Mouse (Mus musculus): ENCODE measurements around the gene Cuta. TPM values are rescaled to one million over a fixed set of nuclear protein-coding genes. Genes with fewer than 3 reads are reported as not detected.

Cuta gene
- total and polyA plus RNA-seq, 2 experiments from 2014 or later: 44.4 to 147 TPM

GRCm38 (mm10) chr17:26884995-26885926 lies 54.1 kb downstream of the Cuta start:
- WGBS: 20% methylated on average over 25 of the region's 25 CpGs

More at GRCm38 (mm10) chr17:26884995-26885926, 54.1 kb downstream of the Cuta start:
- peak overlapping the region; percentile 43; the same call in 1 of the 2 replicates for H3K9ac ChIP-seq
- H3K4me1 ChIP-seq (ENCODE audit: insufficient read depth): peaks cover 14% of the 10 kb centered on the region
- H3K36me3 ChIP-seq (ENCODE audit: insufficient read depth): no peaks in the 10 kb centered on the region
- no peak overlapping the region for H3K27ac ChIP-seq (ENCODE audit: low read depth, low read length)
- H3K4me3 ChIP-seq (ENCODE audit: low read depth, low read length): peak overlapping the region; percentile 37
- H3K9me3 ChIP-seq (ENCODE audit: low read length): no peaks in the 10 kb centered on the region
- H3K4me2 ChIP-seq (ENCODE audit: low read depth): peak overlapping the region; percentile 64
- ATAC-seq (peak; percentile 53; the same call in 1 of the 2 replicates), DNase-seq (peak; percentile 67)
- H3K27me3 ChIP-seq (ENCODE audit: insufficient read depth, low read length): no peaks in the 10 kb centered on the region
- TF ChIP-seq CTCF (IDR thresholded peaks at IDR 0.05; ENCODE audit: low read depth): peak; percentile 62

Small RNA genes lying within 50 kb of the gene (microRNA-seq; reads per million reads assigned to microRNA genes)
- gene Gm27775 (0 reads per million in 2 experiments), gene Mir3083 (1.5 to 4.3 reads per million in 2 experiments), gene Mir6968 (0 to 0.98 reads per million in 2 experiments)

Other genes with a start within 250 kb of the Cuta start
- 26.0 and 31.4 TPM in 2 replicates for gene Crebrf, start 223.9 kb downstream of the Cuta start, total RNA-seq (2014; rRNA removed)
- gene Crebrf, start 223.9 kb downstream of the Cuta start, polyA plus RNA-seq (2015; fragmentation: Nextera tagmentation; extraction: Ambion mirVana): 7.2 and 11.0 TPM in 2 replicates
- 57.5 and 60.0 TPM in 2 replicates for gene Bnip1, start 158.5 kb downstream of the Cuta start, total RNA-seq (2014; rRNA removed)
- 39.4 and 52.0 TPM in 2 replicates for gene Bnip1, start 158.5 kb downstream of the Cuta start, polyA plus RNA-seq (2015; fragmentation: Nextera tagmentation; extraction: Ambion mirVana)
- 0.14 TPM in 1 of 2 replicates, not detected in the other for gene Nkx2-5, start 94.6 kb downstream of the Cuta start, total RNA-seq (2014; rRNA removed)
- gene Nkx2-5, start 94.6 kb downstream of the Cuta start, polyA plus RNA-seq (2015; fragmentation: Nextera tagmentation; extraction: Ambion mirVana): not detected in 2 replicates
- gene Kifc5b, start 22.5 kb downstream of the Cuta start, total RNA-seq (2014; rRNA removed): 1.0 and 3.3 TPM in 2 replicates
- gene Kifc5b, start 22.5 kb downstream of the Cuta start, polyA plus RNA-seq (2015; fragmentation: Nextera tagmentation; extraction: Ambion mirVana): 0.74 and 1.5 TPM in 2 replicates
- gene Phf1, start 6.5 kb downstream of the Cuta start, total RNA-seq (2014; rRNA removed): 35.4 and 38.9 TPM in 2 replicates
- gene Phf1, start 6.5 kb downstream of the Cuta start, polyA plus RNA-seq (2015; fragmentation: Nextera tagmentation; extraction: Ambion mirVana): 20.4 and 24.1 TPM in 2 replicates
- gene Syngap1, start 1.7 kb upstream of the Cuta start, total RNA-seq (2014; rRNA removed): 84.2 and 85.2 TPM in 2 replicates
- 3.1 and 5.0 TPM in 2 replicates for gene Syngap1, start 1.7 kb upstream of the Cuta start, polyA plus RNA-seq (2015; fragmentation: Nextera tagmentation; extraction: Ambion mirVana)
- 20.9 and 22.5 TPM in 2 replicates for gene Zbtb9, start 33.6 kb upstream of the Cuta start, total RNA-seq (2014; rRNA removed)
- gene Zbtb9, start 33.6 kb upstream of the Cuta start, polyA plus RNA-seq (2015; fragmentation: Nextera tagmentation; extraction: Ambion mirVana): 4.2 and 6.8 TPM in 2 replicates
- gene Bak1, start 89.4 kb upstream of the Cuta start, total RNA-seq (2014; rRNA removed): 36.5 and 48.1 TPM in 2 replicates
- 2.5 and 3.5 TPM in 2 replicates for gene Bak1, start 89.4 kb upstream of the Cuta start, polyA plus RNA-seq (2015; fragmentation: Nextera tagmentation; extraction: Ambion mirVana)
- 1.8 and 2.9 TPM in 2 replicates for gene Itpr3, start 117.7 kb upstream of the Cuta start, total RNA-seq (2014; rRNA removed)
- 0.30 TPM in 2 replicates for gene Itpr3, start 117.7 kb upstream of the Cuta start, polyA plus RNA-seq (2015; fragmentation: Nextera tagmentation; extraction: Ambion mirVana)
- gene Uqcc2, start 194.3 kb upstream of the Cuta start, total RNA-seq (2014; rRNA removed): 214 and 330 TPM in 2 replicates
- 388 and 459 TPM in 2 replicates for gene Uqcc2, start 194.3 kb upstream of the Cuta start, polyA plus RNA-seq (2015; fragmentation: Nextera tagmentation; extraction: Ambion mirVana)
- 0.08 TPM in 1 of 2 replicates, not detected in the other for gene Ip6k3, start 228.2 kb upstream of the Cuta start, total RNA-seq (2014; rRNA removed)
- 0.06 TPM in 2 replicates for gene Ip6k3, start 228.2 kb upstream of the Cuta start, polyA plus RNA-seq (2015; fragmentation: Nextera tagmentation; extraction: Ambion mirVana)